16 mouse cellular contexts compared by ENCODE assay signal in genomic region chr5:7789126-7789525, GRCm38 (mm10).
"Had no signal": no experiment of that assay in that cellular context is flagged by ENCODE, and none has a peak within 500 bp of the region (broad histone marks: within the 10 kb centered on the region; RNA-seq: fewer than 3 reads in every experiment).

No protein-coding gene starts in this region.

- DNase-seq: heart, postnatal 10 days; heart, postnatal 14 days; heart, postnatal 36 days; heart, postnatal 4 days; kidney, adult 11 months; kidney, adult 18-20 months; kidney, adult 2 months; kidney, adult 8-10 months; kidney, adult 9 months; kidney, postnatal 10 days; kidney, postnatal 14 days; kidney, postnatal 25 days; kidney, postnatal 36 days; kidney, postnatal 4 days; layer of hippocampus, adult 9-11 months; layer of hippocampus, postnatal 36 days had no signal
